Mouse (Mus musculus): ENCODE measurements around the gene Tacc3. TPM values are rescaled to one million over a fixed set of nuclear protein-coding genes. Genes with fewer than 3 reads are reported as not detected.
A peak's percentile ranks its signal among the peaks of the same experiment; 100 is the strongest.

The Tacc3 gene
- polyA plus RNA-seq, 1 experiment: 7.7 TPM

GRCm38 (mm10) chr5:33694848-33695717, 37.2 kb downstream of the Tacc3 start:
- WGBS: 3% methylated on average over 71 of the region's 71 CpGs
- Histone ChIP-seq H3K4me3 (ENCODE audit: low read depth, low read length) (peak overlapping the region; percentile 62), H3K36me3 (ENCODE audit: control insufficient read depth, insufficient read depth, low read length) (no peaks in the 10 kb centered on the region), H3K4me1 (ENCODE audit: control insufficient read depth, insufficient read depth, insufficient read length, low read length) (peaks cover 16% of the 10 kb centered on the region), H3K27ac (ENCODE audit: insufficient read depth, low read depth, low read length) (no peak overlapping the region), H3K27me3 (ENCODE audit: control insufficient read depth, insufficient read depth, low read length) (peaks cover 11% of the 10 kb centered on the region)
- TF ChIP-seq POLR2A (IDR thresholded peaks at IDR 0.05; ENCODE audit: low read depth, low read length): no peak
- TF ChIP-seq CTCF (IDR thresholded peaks at IDR 0.05; ENCODE audit: extremely low read depth, insufficient read length, insufficient replicate concordance, low read depth, low read length): no peak

- 10% methylated on average over 24 of the region's 24 CpGs for WGBS
- Histone ChIP-seq H3K4me1 (ENCODE audit: control insufficient read depth, insufficient read depth, insufficient read length, low read length) (peaks cover 15% of the 10 kb centered on the region), H3K36me3 (ENCODE audit: control insufficient read depth, insufficient read depth, low read length) (no peaks in the 10 kb centered on the region), H3K4me3 (ENCODE audit: low read depth, low read length) (peak overlapping the region; percentile 62), H3K27ac (ENCODE audit: insufficient read depth, low read depth, low read length) (no peak overlapping the region), H3K27me3 (ENCODE audit: control insufficient read depth, insufficient read depth, low read length) (peaks cover 11% of the 10 kb centered on the region)
- TF ChIP-seq CTCF (IDR thresholded peaks at IDR 0.05; ENCODE audit: extremely low read depth, insufficient read length, insufficient replicate concordance, low read depth, low read length) (no peak), POLR2A (IDR thresholded peaks at IDR 0.05; ENCODE audit: low read depth, low read length) (no peak)
Measured at GRCm38 (mm10) chr5:33695718-33696121, 37.8 kb downstream of the Tacc3 start.

- H3K36me3 ChIP-seq (ENCODE audit: control insufficient read depth, insufficient read depth, low read length): no peaks in the 10 kb centered on the region
- TF ChIP-seq POLR2A (IDR thresholded peaks at IDR 0.05; ENCODE audit: low read depth, low read length) (no peak), CTCF (IDR thresholded peaks at IDR 0.05; ENCODE audit: extremely low read depth, insufficient read length, insufficient replicate concordance, low read depth, low read length) (no peak)
- WGBS: 48% methylated on average over 5 of the region's 5 CpGs
- no peak overlapping the region for H3K4me3 ChIP-seq (ENCODE audit: low read depth, low read length)
- H3K4me1 ChIP-seq (ENCODE audit: control insufficient read depth, insufficient read depth, insufficient read length, low read length): peaks cover 15% of the 10 kb centered on the region
- H3K27ac ChIP-seq (ENCODE audit: insufficient read depth, low read depth, low read length): no peak overlapping the region
- peaks cover 11% of the 10 kb centered on the region for H3K27me3 ChIP-seq (ENCODE audit: control insufficient read depth, insufficient read depth, low read length)
Measured at GRCm38 (mm10) chr5:33696430-33696829, 38.5 kb downstream of the Tacc3 start.

GRCm38 (mm10) chr5:33697534-33697933, 39.6 kb downstream of the Tacc3 start:
- H3K4me3 ChIP-seq (ENCODE audit: low read depth, low read length): no peak overlapping the region
- no peak overlapping the region for H3K27ac ChIP-seq (ENCODE audit: insufficient read depth, low read depth, low read length)
- WGBS: 92% methylated on average over 1 of the region's 1 CpGs
- no peak for TF ChIP-seq CTCF (IDR thresholded peaks at IDR 0.05; ENCODE audit: extremely low read depth, insufficient read length, insufficient replicate concordance, low read depth, low read length)
- TF ChIP-seq POLR2A (IDR thresholded peaks at IDR 0.05; ENCODE audit: low read depth, low read length): no peak
- H3K27me3 ChIP-seq (ENCODE audit: control insufficient read depth, insufficient read depth, low read length): peaks cover 11% of the 10 kb centered on the region
- no peaks in the 10 kb centered on the region for H3K36me3 ChIP-seq (ENCODE audit: control insufficient read depth, insufficient read depth, low read length)
- peaks cover 12% of the 10 kb centered on the region for H3K4me1 ChIP-seq (ENCODE audit: control insufficient read depth, insufficient read depth, insufficient read length, low read length)

GRCm38 (mm10) chr5:33697947-33698512, 40.1 kb downstream of the Tacc3 start:
- Histone ChIP-seq H3K27me3 (ENCODE audit: control insufficient read depth, insufficient read depth, low read length) (peaks cover 11% of the 10 kb centered on the region), H3K4me1 (ENCODE audit: control insufficient read depth, insufficient read depth, insufficient read length, low read length) (peaks cover 11% of the 10 kb centered on the region), H3K4me3 (ENCODE audit: low read depth, low read length) (no peak overlapping the region), H3K36me3 (ENCODE audit: control insufficient read depth, insufficient read depth, low read length) (no peaks in the 10 kb centered on the region), H3K27ac (ENCODE audit: insufficient read depth, low read depth, low read length) (no peak overlapping the region)
- WGBS: 56% methylated on average over 13 of the region's 13 CpGs
- no peak for TF ChIP-seq CTCF (IDR thresholded peaks at IDR 0.05; ENCODE audit: extremely low read depth, insufficient read length, insufficient replicate concordance, low read depth, low read length)

GRCm38 (mm10) chr5:33698669-33699068, 40.7 kb downstream of the Tacc3 start:
- H3K4me1 ChIP-seq (ENCODE audit: control insufficient read depth, insufficient read depth, insufficient read length, low read length): peaks cover 11% of the 10 kb centered on the region
- peaks cover 11% of the 10 kb centered on the region for H3K27me3 ChIP-seq (ENCODE audit: control insufficient read depth, insufficient read depth, low read length)
- H3K4me3 ChIP-seq (ENCODE audit: low read depth, low read length): no peak overlapping the region
- TF ChIP-seq CTCF (IDR thresholded peaks at IDR 0.05; ENCODE audit: extremely low read depth, insufficient read length, insufficient replicate concordance, low read depth, low read length) (no peak), POLR2A (IDR thresholded peaks at IDR 0.05; ENCODE audit: low read depth, low read length) (no peak)
- 98% methylated on average over 5 of the region's 5 CpGs for WGBS
- no peak overlapping the region for H3K27ac ChIP-seq (ENCODE audit: insufficient read depth, low read depth, low read length)
- no peaks in the 10 kb centered on the region for H3K36me3 ChIP-seq (ENCODE audit: control insufficient read depth, insufficient read depth, low read length)

GRCm38 (mm10) chr5:33700010-33700409, 42.1 kb downstream of the Tacc3 start:
- WGBS: 33% methylated on average over 13 of the region's 13 CpGs
- Histone ChIP-seq H3K36me3 (ENCODE audit: control insufficient read depth, insufficient read depth, low read length) (no peaks in the 10 kb centered on the region), H3K4me3 (ENCODE audit: low read depth, low read length) (no peak overlapping the region), H3K4me1 (ENCODE audit: control insufficient read depth, insufficient read depth, insufficient read length, low read length) (peaks cover 8% of the 10 kb centered on the region), H3K27ac (ENCODE audit: insufficient read depth, low read depth, low read length) (no peak overlapping the region), H3K27me3 (ENCODE audit: control insufficient read depth, insufficient read depth, low read length) (peaks cover 6% of the 10 kb centered on the region)
- TF ChIP-seq CTCF (IDR thresholded peaks at IDR 0.05; ENCODE audit: extremely low read depth, insufficient read length, insufficient replicate concordance, low read depth, low read length): no peak
